Mouse (Mus musculus): Measurements from ENCODE around the gene Gm2696.

The Gm2696 gene

DNA sequence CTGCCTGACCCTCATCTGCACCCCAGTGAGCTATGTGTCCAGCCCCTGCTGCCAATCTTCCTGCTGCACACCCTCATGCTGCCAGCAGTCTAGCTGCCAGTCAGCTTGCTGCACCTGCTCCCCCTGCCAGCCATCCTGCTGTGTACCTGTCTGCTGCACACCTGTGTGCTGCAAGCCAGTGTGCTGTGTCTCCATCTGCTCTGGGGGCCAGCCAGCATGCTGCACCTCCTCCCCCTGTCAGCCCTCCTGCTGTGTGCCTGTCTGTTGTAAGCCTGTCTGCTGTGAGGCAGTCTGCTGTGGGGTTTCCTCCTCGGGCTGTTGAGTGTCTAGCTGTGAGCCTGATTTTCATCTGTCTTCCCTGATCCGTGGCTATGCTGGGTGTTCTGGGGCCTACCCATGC lies 32.5 kb downstream of the Gm2696 start:
- DNase-seq (ENCODE audit: low read depth, low spot score): no peak

DNA sequence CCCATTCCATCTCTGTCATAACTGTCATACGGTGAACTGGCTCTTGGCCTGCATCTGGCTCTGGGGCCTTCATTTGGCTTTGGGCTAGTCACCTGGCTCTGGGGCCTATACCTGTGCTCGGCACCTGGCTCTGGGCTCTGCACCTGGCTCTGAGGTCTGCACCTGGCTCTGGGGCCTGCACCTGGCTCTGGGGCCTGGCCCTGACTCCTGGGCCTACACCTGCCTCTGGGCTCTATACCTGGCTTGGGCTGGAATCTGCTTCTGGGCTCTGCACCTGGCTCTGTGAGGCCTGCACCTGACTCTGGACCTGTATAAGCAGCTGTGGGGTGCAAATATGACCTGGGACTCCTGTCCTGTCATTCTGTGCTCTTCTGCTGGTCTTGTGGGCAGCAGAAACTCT lies 33.1 kb downstream of the Gm2696 start:
- no peak for DNase-seq (ENCODE audit: low read depth, low spot score)

DNA sequence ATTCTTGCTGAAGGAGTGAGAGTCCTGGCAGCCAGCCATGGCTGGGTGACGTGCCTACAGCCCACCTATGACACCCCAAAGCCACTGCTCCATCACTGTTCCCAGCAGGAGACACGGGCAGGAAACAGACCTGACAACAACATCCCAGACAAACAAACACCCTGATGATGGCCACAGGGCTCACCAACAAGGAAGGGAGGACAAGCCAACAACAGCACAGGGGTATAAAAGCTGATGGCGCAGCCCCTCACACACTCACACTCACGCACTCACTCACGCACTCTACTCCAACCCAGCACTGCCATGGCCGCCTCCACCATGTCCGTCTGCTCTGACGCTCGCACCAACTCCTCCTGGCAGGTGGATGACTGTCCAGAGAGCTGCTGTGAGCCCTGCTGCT lies 38.1 kb downstream of the Gm2696 start, which contains the start of gene Gm10318:
TSS of gene Gm10318 (plus strand) at position 301 of the 400 bp plus-strand sequence.
- no peak for DNase-seq (ENCODE audit: low read depth, low spot score)

- no peak for DNase-seq (ENCODE audit: low read depth, low spot score)
Observed at GRCm38 (mm10) chr10:77861675-77862074, 47.2 kb downstream of the Gm2696 start, which contains the start of gene Gm3285. Gene Gm3285, plus strand, starts transcription at chr10:77861975.

GRCm38 (mm10) chr10:77864067-77864761 lies 49.7 kb downstream of the Gm2696 start:
- peak; percentile 69 for DNase-seq (ENCODE audit: low read depth, low spot score)

DNA sequence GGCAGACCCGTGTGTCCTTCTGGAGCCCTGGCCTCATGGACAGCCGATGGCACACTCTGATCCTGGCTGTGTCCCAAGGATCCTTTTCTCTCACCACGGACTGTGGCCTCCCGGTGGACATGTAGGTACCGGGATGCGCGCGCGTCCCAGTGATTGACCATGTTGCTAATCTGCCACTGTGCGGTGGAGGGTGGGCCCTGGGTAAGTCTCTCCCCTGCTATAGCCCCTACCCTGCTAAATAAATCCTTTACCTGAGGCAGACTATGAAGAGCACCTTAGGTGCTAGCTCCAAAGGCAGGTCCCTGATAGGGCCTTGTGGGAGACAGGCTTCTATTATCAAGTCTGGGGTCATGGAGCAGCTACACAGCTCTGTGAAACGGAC lies 50.3 kb downstream of the Gm2696 start:
- no peak for DNase-seq (ENCODE audit: low read depth, low spot score)

DNA sequence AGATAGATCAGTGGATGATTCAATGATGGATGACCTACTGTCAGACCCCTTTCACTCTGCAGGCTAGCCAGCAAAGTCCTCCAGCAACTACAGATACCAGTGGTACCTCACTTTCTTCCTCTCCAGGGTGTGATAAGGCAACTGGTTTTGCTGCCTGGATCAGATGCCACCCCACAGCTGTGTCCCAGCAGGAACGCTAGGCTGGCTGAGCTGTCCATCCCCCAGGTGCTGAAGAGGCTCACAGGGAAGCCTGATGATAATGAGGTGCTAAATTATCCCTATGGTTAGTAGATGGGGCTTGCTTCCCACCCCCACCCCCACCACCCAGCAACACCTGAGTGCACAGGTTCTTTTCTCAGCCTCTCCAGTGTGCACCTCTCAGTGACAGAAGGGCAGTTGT lies 53.1 kb downstream of the Gm2696 start:
- DNase-seq (ENCODE audit: low read depth, low spot score): no peak

DNA sequence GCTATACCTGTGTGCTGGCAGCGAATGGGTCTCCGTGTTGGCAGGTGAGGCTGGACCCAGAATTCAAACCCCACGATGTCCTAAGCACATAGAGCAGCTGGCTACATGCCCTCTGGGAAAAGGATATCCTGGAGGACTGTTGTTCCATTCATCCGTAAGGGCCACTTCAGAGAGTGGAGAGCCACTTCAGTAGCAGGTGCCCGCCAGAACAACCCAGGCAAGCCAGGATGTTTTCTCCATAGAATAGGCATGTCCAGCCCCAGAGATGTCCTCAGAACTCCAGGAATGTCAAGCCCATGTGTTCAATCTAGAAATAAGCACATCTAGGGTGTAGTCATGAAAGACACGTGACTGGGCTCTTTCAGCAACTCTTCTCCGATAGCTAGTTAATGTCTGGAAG lies 55.2 kb downstream of the Gm2696 start:
- DNase-seq (ENCODE audit: low read depth, low spot score): no peak

- no peak for DNase-seq (ENCODE audit: low read depth, low spot score)
Observed at GRCm38 (mm10) chr10:77878985-77879384, 64.5 kb downstream of the Gm2696 start.

- no peak for DNase-seq (ENCODE audit: low read depth, low spot score)
Observed at GRCm38 (mm10) chr10:77880305-77880704, 65.8 kb downstream of the Gm2696 start.

- no peak for DNase-seq (ENCODE audit: low read depth, low spot score)
Observed at GRCm38 (mm10) chr10:77882553-77882952, 68.1 kb downstream of the Gm2696 start.
